Mouse (Mus musculus) adrenal gland, adult 2 months (tissue): ENCODE results near the gene Gltpd2. TPM values are rescaled to one million over a fixed set of nuclear protein-coding genes. Genes with fewer than 3 reads are reported as not detected.
"Not testable (repeated sequence)": the region's sequence is repeated elsewhere in the genome, so short reads cannot be mapped to it uniquely, and the experiment has no call there.

ENCODE experiments used
- DNase-seq: peaks from one replicate; pipeline ENCODE4 v3.0.0; 2021
- long read RNA-seq: library from polyadenylated mRNA; stranded (forward); transcript quantifications from one replicate; pipeline ENCODE4 v2.0.0, GENCODE M21; 2021
- polyA plus RNA-seq: library from polyadenylated mRNA; depleted of rRNA; stranded (reverse); fragments of >200 nt; gene quantifications from 2 replicates; pipeline ENCODE4 v1.2.3, GENCODE M21; 2012; rRNA removed
- total RNA-seq, 2 experiments: library from RNA; stranded (reverse); gene quantifications; 2 replicates each; pipeline ENCODE4 v1.2.3; 2021

The Gltpd2 gene
- total RNA-seq, result under 1 TPM in 1 of 2 experiments, not detected in 1; 0.23 TPM
- 0.22 and 0.31 TPM in 2 replicates for polyA plus RNA-seq
- long read RNA-seq, partial matches to known transcripts, result 0 of 1 reads
- long read RNA-seq, other reads (novel, unspliced or antisense), result 0 of 1 reads

DNA sequence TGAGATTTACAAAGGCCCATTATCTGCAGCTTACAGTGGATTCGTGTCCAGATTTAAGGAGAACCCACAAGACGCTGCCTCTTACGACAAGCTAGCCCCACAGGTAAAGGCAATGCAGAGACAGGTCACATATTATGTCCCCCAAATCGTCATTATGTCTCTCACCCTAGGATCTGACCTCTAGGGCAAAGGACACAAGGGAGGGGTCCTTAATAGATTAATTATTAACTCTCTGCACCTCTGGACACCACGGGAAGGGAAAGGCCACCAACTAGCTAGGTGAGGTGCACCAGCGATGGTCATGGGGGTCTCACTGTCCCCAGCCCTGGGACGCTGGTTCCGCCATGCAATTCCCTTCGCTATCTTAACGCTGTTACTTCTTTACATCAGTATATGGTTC lies at the start of gene Gltpd2:
Gene Gltpd2 (plus strand): TSS at position 274 of the 400 bp plus-strand sequence.
- DNase-seq, result no peak

DNA sequence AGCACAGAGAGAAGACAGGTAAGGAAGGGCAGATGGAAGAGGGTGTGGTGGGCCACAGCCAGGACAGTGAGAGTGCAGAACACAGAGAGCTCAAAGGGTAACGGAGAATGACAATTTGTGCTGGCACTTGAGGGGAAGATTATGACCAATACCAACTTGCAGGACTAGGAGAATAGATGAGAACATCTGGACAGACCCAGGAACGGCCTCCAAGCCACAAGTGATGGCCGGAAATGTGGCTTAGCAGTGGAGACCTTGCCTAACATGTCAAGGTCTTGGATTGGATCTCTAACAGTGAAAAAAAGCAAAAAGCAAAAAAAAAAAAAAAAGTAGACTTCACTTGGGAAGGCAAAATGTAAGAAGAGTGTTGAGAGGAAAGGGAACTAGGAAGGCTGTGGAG lies 49.2 kb upstream of the Gltpd2 start:
- DNase-seq, result no peak

- DNase-seq, result peak; percentile 56
These were observed 46.3 kb upstream of the Gltpd2 start for GRCm38 (mm10) chr11:70472716-70473115.

- not testable (repeated sequence) for DNase-seq
These were observed 45.7 kb upstream of the Gltpd2 start for GRCm38 (mm10) chr11:70473291-70473690.

DNA sequence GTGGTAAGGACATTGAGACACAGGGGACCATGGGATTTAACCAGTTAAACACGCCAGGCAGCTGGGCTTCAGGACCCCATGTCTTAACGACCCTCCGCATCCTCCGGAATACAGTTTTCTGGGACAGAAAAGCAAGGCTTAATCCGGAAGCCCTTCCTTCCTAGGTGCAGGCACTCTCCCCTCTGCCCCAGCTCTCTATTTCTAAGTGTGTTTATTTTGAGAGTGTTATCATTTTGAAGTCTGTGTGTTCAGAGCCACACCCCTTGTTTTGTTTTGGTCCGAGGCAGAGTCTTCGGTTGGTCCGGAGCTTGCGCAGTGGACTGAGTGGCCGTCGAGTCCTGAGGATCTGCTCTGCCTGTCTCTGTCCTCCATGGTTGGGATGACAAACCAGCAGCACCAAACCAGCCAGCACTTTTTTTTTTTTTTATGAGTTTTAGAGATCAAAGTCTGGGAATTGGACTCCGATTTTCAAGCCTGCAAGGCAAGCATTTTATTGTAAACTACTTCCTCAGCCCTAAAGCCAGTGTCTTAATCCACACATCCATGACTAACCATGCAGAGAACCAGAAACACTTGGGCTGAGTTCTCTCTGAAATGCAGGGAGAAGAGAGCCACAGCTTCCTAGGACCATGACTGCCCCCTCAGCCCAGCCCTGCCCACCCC lies 44.0 kb upstream of the Gltpd2 start:
- no peak for DNase-seq

DNA sequence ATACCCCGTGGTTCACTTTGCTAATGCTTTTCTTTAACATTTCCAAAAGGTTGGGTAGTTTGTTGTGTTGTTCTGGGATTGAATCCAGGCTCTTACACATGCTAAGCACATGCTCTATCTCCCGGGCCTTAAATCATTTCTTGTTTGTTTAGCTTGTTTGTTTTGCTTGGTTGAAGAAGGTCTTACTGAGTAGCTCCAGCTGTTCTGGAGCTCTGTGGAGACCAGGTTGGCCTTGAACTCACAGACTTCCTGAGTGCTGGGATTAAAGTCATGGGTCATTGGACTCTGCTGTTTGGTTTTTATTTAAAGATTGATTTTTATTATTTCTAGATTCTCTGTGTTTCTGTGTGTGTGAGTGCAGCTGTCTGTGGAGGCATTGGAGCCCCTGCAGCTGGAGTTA lies 33.5 kb upstream of the Gltpd2 start:
- no peak for DNase-seq

GRCm38 (mm10) chr11:70487816-70488215 lies 31.2 kb upstream of the Gltpd2 start:
- no peak for DNase-seq

DNA sequence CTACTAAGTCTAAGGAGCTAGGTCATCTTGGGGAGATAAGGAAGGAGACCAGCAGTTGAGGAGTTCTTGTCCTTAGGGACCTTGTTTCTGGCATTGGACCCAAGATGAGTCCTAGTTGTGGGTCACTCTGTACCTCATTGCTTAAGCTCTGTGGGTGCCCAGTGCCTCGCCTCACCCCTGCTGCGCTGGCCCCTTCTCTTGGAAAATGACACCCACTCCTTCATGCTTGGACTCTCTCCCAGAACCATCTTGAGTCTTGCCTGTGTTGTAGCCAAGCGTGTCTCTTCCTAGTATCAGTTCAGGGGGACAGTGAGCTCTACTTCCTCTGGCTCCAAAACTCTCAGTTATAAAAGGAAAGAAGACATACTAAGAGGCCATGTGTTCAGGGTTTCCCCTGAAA lies 29.9 kb upstream of the Gltpd2 start:
- no peak for DNase-seq

GRCm38 (mm10) chr11:70489684-70490083 lies 29.3 kb upstream of the Gltpd2 start:
- no peak for DNase-seq

DNA sequence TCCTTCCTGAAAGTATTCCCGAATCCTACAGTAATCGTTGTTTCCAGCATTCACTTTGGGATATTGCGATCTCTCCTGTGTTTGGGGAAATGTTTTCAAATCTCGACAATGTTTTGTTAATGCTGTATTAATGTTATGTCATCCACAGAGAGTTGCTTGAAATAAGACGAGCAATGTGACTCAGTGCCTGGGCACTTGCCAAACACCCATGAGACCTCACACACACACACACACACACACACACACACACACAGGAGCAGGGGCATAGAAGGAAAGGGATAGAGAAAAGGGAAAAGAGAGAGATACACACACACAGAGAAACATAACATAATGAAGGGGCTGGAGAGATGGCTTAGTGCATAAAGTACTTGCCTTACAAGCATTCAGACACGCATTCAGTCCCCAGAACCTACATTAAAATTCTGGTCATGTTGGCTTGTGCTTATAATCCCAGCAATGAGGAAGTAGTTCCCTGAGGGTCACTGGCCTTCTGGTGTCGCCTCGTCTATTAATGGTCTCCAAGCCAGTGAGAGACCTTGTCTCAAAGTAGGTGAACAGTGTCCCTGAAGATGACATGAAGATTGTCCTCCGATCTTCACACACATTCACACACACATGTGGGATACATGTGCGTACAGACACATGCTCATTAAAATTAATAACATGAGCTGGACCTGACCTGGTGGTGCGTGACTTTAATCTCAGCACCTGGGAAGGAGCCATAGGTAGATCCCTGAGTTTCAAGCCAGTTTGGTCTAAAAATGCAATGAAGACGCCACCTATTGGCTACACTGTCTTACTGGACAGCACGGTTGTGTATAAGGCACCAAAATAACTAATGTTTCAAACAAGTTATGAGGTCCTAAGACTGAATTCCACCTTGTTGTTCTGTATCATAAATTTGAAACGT lies 19.2 kb upstream of the Gltpd2 start:
- DNase-seq, result peak; percentile 78

DNA sequence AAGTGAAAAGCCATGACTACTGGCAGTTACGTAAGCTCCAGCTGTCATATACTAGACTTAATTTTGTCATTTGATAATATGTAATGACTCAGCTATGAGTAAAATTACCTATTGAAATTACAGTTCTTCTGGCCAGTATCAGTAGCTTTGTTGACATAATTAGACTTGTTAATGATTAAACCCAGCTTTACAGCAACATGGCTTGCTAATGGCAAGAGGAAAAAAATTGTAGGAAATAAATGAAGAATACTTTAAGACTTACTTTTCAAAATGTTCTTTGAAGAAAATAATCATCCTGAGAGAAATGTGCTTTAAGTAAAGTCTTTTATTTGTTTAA lies 18.6 kb upstream of the Gltpd2 start:
- DNase-seq, result no peak

DNA sequence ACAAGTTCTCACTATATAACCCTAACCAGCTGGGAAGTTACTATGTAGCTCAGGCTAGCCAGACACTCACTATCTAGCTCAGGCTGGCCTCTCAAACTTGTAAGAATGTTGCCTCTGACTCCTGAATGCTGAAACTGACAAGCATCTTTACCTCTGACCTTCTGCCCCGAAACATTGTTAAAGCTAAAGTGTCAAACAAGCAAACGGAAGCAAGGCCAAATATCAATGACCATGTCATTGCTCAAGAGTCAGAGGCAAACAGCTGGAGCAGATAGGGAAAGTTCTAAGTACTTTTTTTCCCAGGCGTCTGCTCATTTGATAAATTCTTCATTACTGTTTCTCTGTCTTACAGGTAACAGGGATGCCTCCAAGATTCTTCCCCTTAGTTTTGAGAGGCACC lies 17.0 kb upstream of the Gltpd2 start:
- DNase-seq, result no peak

GRCm38 (mm10) chr11:70504970-70505369 lies 14.0 kb upstream of the Gltpd2 start, which contains the start of gene Tm4sf5:
Gene Tm4sf5, plus strand, starts transcription at chr11:70505244.
- no peak for DNase-seq

GRCm38 (mm10) chr11:70506385-70506784 lies 12.6 kb upstream of the Gltpd2 start:
- peak; percentile 65 for DNase-seq

GRCm38 (mm10) chr11:70506962-70507515 lies 12.0 kb upstream of the Gltpd2 start:
- no peak for DNase-seq

DNA sequence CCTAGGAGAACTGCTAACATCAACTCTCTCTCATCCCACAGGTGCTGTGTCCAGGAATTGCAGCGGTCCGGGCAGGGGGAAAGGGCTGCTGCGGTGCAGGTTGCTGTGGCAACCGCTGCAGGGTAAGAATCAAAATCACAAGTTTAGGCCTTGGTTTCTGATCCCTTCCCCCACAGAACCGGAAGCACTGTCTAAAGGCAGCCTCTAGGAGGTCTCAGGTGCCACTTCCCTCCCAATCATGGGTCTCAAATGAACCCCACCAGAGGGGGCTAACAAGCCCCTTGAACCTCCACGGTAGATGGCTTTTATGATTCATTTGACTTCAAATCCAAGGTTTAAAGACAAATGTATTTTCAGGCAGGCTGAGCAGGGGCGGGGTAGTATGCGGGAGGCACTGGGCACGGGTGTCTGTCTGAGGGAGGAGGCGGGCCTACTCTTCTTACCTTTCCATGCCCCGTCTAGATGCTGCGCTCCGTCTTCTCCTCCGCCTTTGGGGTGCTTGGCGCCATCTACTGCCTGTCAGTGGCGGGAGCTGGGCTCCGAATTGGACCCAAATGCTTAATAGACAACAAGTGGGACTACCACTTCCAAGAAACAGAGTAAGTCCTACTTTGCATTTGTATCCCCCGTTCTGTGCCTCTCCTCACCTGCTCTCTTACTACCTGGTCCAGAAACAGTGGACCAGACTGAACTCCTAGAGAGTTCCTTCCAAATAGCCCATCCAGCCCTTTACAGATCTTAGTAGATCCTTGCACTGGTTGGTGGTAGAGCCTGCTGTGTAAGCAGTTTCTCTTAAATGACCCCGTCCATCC lies 9.0 kb upstream of the Gltpd2 start:
- peak; percentile 29 for DNase-seq

DNA sequence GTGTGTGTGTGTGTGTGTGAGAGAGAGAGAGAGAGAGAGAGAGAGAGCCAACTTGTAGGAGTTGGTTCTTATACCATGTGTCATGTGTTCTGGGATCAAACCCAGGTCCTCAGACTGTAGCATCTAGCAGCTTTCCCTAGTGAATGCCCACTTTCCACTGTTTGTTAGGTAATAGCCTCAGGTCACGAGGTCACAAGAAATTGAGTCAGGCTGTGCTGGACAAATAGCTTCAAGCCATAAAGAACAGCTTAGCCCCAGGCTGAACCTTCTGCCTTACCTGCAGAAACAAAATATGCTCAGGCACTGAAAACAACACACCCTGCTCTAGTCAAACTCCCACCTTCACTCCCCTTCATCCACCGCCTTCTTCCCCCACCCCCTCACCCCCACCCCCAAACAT lies 7.8 kb upstream of the Gltpd2 start:
- no peak for DNase-seq

GRCm38 (mm10) chr11:70511825-70512224 lies 7.2 kb upstream of the Gltpd2 start:
- no peak for DNase-seq

DNA sequence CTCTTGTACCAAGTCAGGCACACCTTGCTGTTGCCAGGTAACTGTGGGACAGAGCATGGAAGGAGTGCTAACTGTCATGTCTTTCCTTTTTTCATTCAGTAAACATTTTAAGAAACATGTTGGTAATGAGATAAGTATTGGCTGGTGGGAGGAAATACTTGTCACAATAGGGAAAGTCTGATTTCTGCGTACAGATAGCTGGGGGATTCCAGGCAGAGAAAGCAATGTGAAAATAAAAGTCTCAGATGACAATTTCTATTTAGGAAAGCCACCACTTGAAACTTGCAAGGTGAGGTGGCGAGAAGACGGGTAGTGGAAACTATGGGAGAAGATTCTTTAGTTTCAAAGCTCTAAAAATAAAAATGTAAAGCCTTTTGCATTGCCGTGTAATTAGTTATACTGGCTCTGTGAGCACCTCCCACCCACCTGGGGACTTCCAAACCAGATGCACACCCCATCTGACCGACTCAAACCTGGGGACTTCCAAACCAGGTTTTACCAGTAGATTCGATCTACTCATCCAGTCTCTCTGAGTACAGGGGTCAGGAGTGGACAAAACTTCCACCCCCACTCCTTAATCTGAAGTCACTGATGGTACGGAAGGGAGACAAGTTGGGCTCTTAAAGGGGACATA lies 6.2 kb upstream of the Gltpd2 start:
- DNase-seq, result no peak

DNA sequence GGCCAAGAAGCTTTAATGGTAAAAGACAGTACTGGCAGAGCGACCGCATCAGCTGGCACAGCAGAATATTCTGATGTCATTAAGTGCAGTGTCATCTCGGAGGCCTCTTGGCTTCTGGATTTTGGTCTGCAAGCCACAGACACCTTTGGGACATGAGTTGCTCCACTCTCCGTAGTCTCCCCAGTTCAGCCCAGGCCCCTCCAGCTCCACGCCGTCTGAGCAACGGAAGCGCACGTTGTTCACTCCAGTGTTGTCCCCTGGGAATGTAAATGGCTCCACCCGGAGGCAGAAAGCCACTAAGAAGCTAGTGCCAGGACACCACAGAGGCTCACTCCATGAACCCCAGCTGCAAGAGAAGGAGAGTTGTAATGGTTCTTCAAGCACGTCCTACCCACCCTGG lies 5.5 kb upstream of the Gltpd2 start:
- DNase-seq, result no peak

GRCm38 (mm10) chr11:70514288-70514687 lies 4.7 kb upstream of the Gltpd2 start, which contains the start of gene Vmo1:
Gene Vmo1, minus strand, starts transcription at chr11:70514616.
- DNase-seq, result no peak
